Mouse (Mus musculus) ES-E14 (cell line): ENCODE results near the gene Snapc4. TPM values are rescaled to one million over a fixed set of nuclear protein-coding genes. Genes with fewer than 3 reads are reported as not detected.

ENCODE experiments used
- DNase-seq: peaks from one replicate; pipeline ENCODE4 v3.0.0-alpha.2; 2013; ENCODE audit warnings: low read depth, low spot score
- H3K27ac ChIP-seq: 2 replicates; pipeline ENCODE4 v1.5.1; 2012; ENCODE audit warnings: low read depth, mild to moderate bottlenecking, low read length, moderate library complexity, mixed read lengths; ENCODE audit not compliant: poor library complexity, insufficient read depth, severe bottlenecking
- H3K36me3 ChIP-seq: 2 replicates; pipeline ENCODE4 v1.6.1; 2012; ENCODE audit warnings: mild to moderate bottlenecking, low read length, moderate library complexity, mixed read lengths; ENCODE audit not compliant: control insufficient read depth, poor library complexity, insufficient read depth, severe bottlenecking
- H3K4me1 ChIP-seq, 2 experiments: fragments of 150-350 bp in 1 of 2; sonication (generic) in 1 of 2; 2 replicates each; pipeline ENCODE4 v1.6.1; 2012; ENCODE audit warnings: low read length in 2 of 2, mild to moderate bottlenecking in 1 of 2, mixed read lengths in 1 of 2; ENCODE audit not compliant: control insufficient read depth in 2 of 2, insufficient read depth in 2 of 2, poor library complexity in 1 of 2
- H3K4me3 ChIP-seq, 2 experiments: fragments of 150-350 bp in 1 of 2; sonication (generic) in 1 of 2; 2 replicates each; pipeline ENCODE4 v1.5.1; 2012; ENCODE audit warnings: low read length in 2 of 2, low read depth in 1 of 2, mild to moderate bottlenecking in 1 of 2, mixed read lengths in 1 of 2; ENCODE audit not compliant: insufficient read depth in 1 of 2, poor library complexity in 1 of 2, severe bottlenecking in 1 of 2
- H3K9ac ChIP-seq: 2 replicates; pipeline ENCODE4 v1.6.1; 2012; ENCODE audit warnings: low read depth, mild to moderate bottlenecking, low read length, mixed read lengths; ENCODE audit not compliant: poor library complexity, insufficient read depth, severe bottlenecking
- H3K9me3 ChIP-seq: fragments of 150-350 bp; sonication (generic); 2 replicates; pipeline ENCODE4 v1.6.1; 2012; ENCODE audit warnings: low read depth, mild to moderate bottlenecking, low read length; ENCODE audit not compliant: control insufficient read depth, insufficient read depth
- CHD2 ChIP-seq: IDR thresholded peaks from 2 replicates; pipeline ENCODE4 v1.6.1; 2014; ENCODE audit warnings: mild to moderate bottlenecking, low read depth, low read length, inconsistent platforms
- HCFC1 ChIP-seq: IDR thresholded peaks from 2 replicates; pipeline ENCODE4 v1.6.1; 2012; ENCODE audit warnings: low read length, inconsistent platforms, borderline replicate concordance; ENCODE audit not compliant: insufficient read depth
- MAFK ChIP-seq: IDR thresholded peaks from 2 replicates; pipeline ENCODE4 v1.6.1; 2014; ENCODE audit warnings: mild to moderate bottlenecking, low read depth, low read length, inconsistent platforms; ENCODE audit not compliant: insufficient read depth
- ZC3H11A ChIP-seq: IDR thresholded peaks from 2 replicates; pipeline ENCODE4 v1.6.1; 2012; ENCODE audit warnings: low read depth, mild to moderate bottlenecking, inconsistent platforms, low read length, borderline replicate concordance
- ZNF384 ChIP-seq: IDR thresholded peaks from 2 replicates; pipeline ENCODE4 v1.6.1; 2012; ENCODE audit warnings: low read depth, low read length, inconsistent platforms
- in situ Hi-C, 2 experiments: fragments of 600-800 bp; cut with MboI; formaldehyde crosslinking; loops; one replicate each; pipeline ENCODE4 v1.15.1; 2025; ENCODE audit warnings: low sequenced_read_pairs in 2 of 2, inconsistent platforms in 1 of 2; ENCODE audit not compliant: unreplicated experiment in 2 of 2
- total RNA-seq: library from RNA; depleted of rRNA; stranded (reverse); fragments of 300-350 nt; gene quantifications from 2 replicates; pipeline ENCODE4 v1.2.3, GENCODE M21; 2012

Gene Snapc4
- total RNA-seq, 1 experiment, result 79.2 TPM

GRCm38 (mm10) chr2:26421969-26422368 is 41.5 kb upstream of the Snapc4 start:
- Histone ChIP-seq H3K4me3 (no peak overlapping the region), H3K4me1 (no peaks in the 10 kb centered on the region), H3K9ac (no peak overlapping the region), H3K9me3 (no peaks in the 10 kb centered on the region), H3K36me3 (peaks cover 65% of the 10 kb centered on the region), H3K27ac (no peak overlapping the region)
- in situ Hi-C loops, result no loop called here
- DNase-seq, result no peak
- TF ChIP-seq ZC3H11A (no peak), ZNF384 (no peak), CHD2 (no peak)

- DNase-seq, result no peak
- in situ Hi-C loops, result no loop called here
- H3K4me3 ChIP-seq, result no peak overlapping the region
- no peak for TF ChIP-seq ZNF384
- no peak for TF ChIP-seq HCFC1
- no peak for TF ChIP-seq CHD2
- no peak for TF ChIP-seq ZC3H11A
- no peak for TF ChIP-seq MAFK
- H3K9me3 ChIP-seq, result no peaks in the 10 kb centered on the region
- H3K36me3 ChIP-seq, result peaks cover 60% of the 10 kb centered on the region
- no peaks in the 10 kb centered on the region for H3K4me1 ChIP-seq
- H3K9ac ChIP-seq, result no peak overlapping the region
- no peak overlapping the region for H3K27ac ChIP-seq
These were observed 37.7 kb upstream of the Snapc4 start for GRCm38 (mm10) chr2:26418120-26418519.

- DNase-seq, result no peak
- TF ChIP-seq ZNF384, result no peak
- no peak for TF ChIP-seq CHD2
- no peak for TF ChIP-seq ZC3H11A
- TF ChIP-seq HCFC1, result no peak
- no peak for TF ChIP-seq MAFK
- in situ Hi-C loops, result no loop called here
- Histone ChIP-seq H3K9ac (no peak overlapping the region), H3K4me1 (no peaks in the 10 kb centered on the region), H3K27ac (no peak overlapping the region), H3K4me3 (no peak overlapping the region), H3K9me3 (no peaks in the 10 kb centered on the region), H3K36me3 (peaks cover 55% of the 10 kb centered on the region)
These were observed 36.6 kb upstream of the Snapc4 start for GRCm38 (mm10) chr2:26417066-26417465.

- H3K4me3 ChIP-seq, result no peak overlapping the region
- no peaks in the 10 kb centered on the region for H3K9me3 ChIP-seq
- in situ Hi-C loops, result no loop called here
- H3K27ac ChIP-seq, result no peak overlapping the region
- no peak for DNase-seq
- H3K9ac ChIP-seq, result no peak overlapping the region
- H3K4me1 ChIP-seq, result peaks cover 0 to 5% of the 10 kb centered on the region in 2 experiments; a peak in 1 of 4 replicates
- H3K36me3 ChIP-seq, result peaks cover 31% of the 10 kb centered on the region
- TF ChIP-seq MAFK, result no peak
- TF ChIP-seq CHD2, result no peak
- TF ChIP-seq HCFC1, result no peak
- TF ChIP-seq ZC3H11A, result no peak
- TF ChIP-seq ZNF384, result no peak
These were observed 30.5 kb upstream of the Snapc4 start for GRCm38 (mm10) chr2:26410931-26411411.

- Histone ChIP-seq H3K9ac (no peak overlapping the region), H3K4me3 (no peak overlapping the region), H3K36me3 (peaks cover 24% of the 10 kb centered on the region), H3K9me3 (no peaks in the 10 kb centered on the region), H3K4me1 (peaks cover 0 to 5% of the 10 kb centered on the region in 2 experiments; a peak in 1 of 4 replicates), H3K27ac (no peak overlapping the region)
- no peak for DNase-seq
- in situ Hi-C loops, result no loop called here
- TF ChIP-seq HCFC1, result no peak
- TF ChIP-seq MAFK, result no peak
- TF ChIP-seq ZNF384, result no peak
- TF ChIP-seq CHD2, result no peak
- no peak for TF ChIP-seq ZC3H11A
These were observed 29.6 kb upstream of the Snapc4 start for GRCm38 (mm10) chr2:26410091-26410490.
